Mouse (Mus musculus) fat pad, adult 2 months (tissue): ENCODE results near the gene Itpr2.

ENCODE experiments used
- DNase-seq: peaks from one replicate; pipeline ENCODE4 v3.0.0-alpha.2; 2011; ENCODE audit warnings: low read depth, low spot score; ENCODE audit errors: extremely low read depth

Gene Itpr2

GRCm38 (mm10) chr6:146078136-146078535 lies 423.9 kb downstream of the Itpr2 start:
- DNase-seq = no peak

GRCm38 (mm10) chr6:146077124-146077889 lies 424.7 kb downstream of the Itpr2 start:
- no peak for DNase-seq

DNA sequence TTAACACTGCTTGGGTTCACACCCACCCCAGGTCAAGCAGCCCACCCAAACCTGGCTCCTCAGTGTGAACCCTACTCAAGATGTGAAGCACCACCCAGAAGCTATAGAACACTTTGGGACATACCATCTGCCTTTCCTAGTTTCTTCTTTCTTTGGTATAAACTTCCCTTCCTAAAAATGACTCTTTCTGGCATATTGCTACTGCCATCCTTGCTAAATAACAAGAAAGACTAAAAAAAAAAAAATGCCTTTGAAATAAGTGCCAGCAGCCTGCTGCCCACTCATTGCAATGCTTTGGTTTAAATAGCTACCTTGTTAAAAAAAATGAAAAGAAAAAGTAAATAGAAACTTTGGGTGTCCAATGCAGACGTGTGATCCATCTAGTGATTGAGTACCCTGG lies 429.2 kb downstream of the Itpr2 start:
- no peak for DNase-seq

GRCm38 (mm10) chr6:146071883-146072282 lies 430.1 kb downstream of the Itpr2 start:
- DNase-seq = no peak
